Mouse (Mus musculus) stomach, postnatal 0 days (tissue): Measurements from ENCODE around the gene Actg1. TPM values are rescaled to one million over a fixed set of nuclear protein-coding genes. Genes with fewer than 3 reads are reported as not detected.
"Not testable (repeated sequence)": the region's sequence is repeated elsewhere in the genome, so short reads cannot be mapped to it uniquely, and the experiment has no call there.

Experiments used
- ATAC-seq: fragments of 200-750 bp; cut with Nextera tagmentation; 2 replicates; pipeline ENCODE4 v1.8.0; 2017; ENCODE audit not compliant: low FRiP score, low TSS enrichment
- DNase-seq: peaks from one replicate; pipeline ENCODE4 v3.0.0-alpha.2; 2016; ENCODE audit warnings: low spot score
- H3K27ac ChIP-seq: fragments of 300-500 bp; sonication (generic); replicated peaks from 2 replicates; pipeline ENCODE4 v1.5.1; 2014; ENCODE audit warnings: mild to moderate bottlenecking, control low read depth
- H3K27me3 ChIP-seq: fragments of 300-500 bp; sonication (generic); 2 replicates; pipeline ENCODE4 v1.6.1; 2014; ENCODE audit warnings: low read length; ENCODE audit not compliant: control insufficient read depth, insufficient read depth
- H3K36me3 ChIP-seq: fragments of 300-500 bp; sonication (generic); 2 replicates; pipeline ENCODE4 v1.6.1; 2014; ENCODE audit warnings: low read length, mixed read lengths; ENCODE audit not compliant: control insufficient read depth, insufficient read depth
- H3K4me1 ChIP-seq: fragments of 300-500 bp; sonication (generic); replicated peaks from 2 replicates; pipeline ENCODE4 v1.6.1; 2014; ENCODE audit warnings: antibody characterized with exemption; ENCODE audit not compliant: control insufficient read depth, insufficient read depth
- H3K4me2 ChIP-seq: fragments of 300-500 bp; sonication (generic); replicated peaks from 2 replicates; pipeline ENCODE4 v1.6.1; 2014; ENCODE audit warnings: low read depth, mild to moderate bottlenecking, control low read depth, moderate library complexity
- H3K4me3 ChIP-seq: fragments of 300-500 bp; sonication (generic); 2 replicates; pipeline ENCODE4 v1.5.1; 2014; ENCODE audit warnings: low read depth, low read length, control low read depth
- H3K9ac ChIP-seq: fragments of 300-500 bp; sonication (generic); 2 replicates; pipeline ENCODE4 v1.6.1; 2014; ENCODE audit warnings: mild to moderate bottlenecking, low read length, control low read depth, mixed read lengths
- H3K9me3 ChIP-seq: fragments of 300-500 bp; sonication (generic); 2 replicates; pipeline ENCODE4 v1.6.1; 2016; ENCODE audit warnings: low read length; ENCODE audit not compliant: control insufficient read depth
- CTCF ChIP-seq: IDR thresholded peaks from 2 replicates; pipeline ENCODE4 v1.5.1; 2016; ENCODE audit warnings: antibody characterized with exemption, low read depth, mild to moderate bottlenecking, moderate library complexity
- EP300 ChIP-seq: optimal IDR thresholded peaks from 2 replicates; pipeline ENCODE3; 2016; ENCODE audit warnings: antibody characterized with exemption
- WGBS: fragments of 180-500 bp; shearing (Covaris S2); extraction: QIAGEN DNeasy Blood & Tissue Kit; methylation state at CpG from one replicate; pipeline ENCODE4 v1.1.7; 2014; 5-methylcytosine and 5-hydroxymethylcytosine counted together
- polyA plus RNA-seq: library from polyadenylated mRNA; unstranded; fragments of >200 nt; fragmentation: Nextera tagmentation; extraction: Ambion mirVana; gene quantifications from 2 replicates; pipeline ENCODE4 v1.2.1, GENCODE M21; 2015

Gene Actg1
- polyA plus RNA-seq, 1 experiment from 2014 or later, result 2,268 TPM

DNA sequence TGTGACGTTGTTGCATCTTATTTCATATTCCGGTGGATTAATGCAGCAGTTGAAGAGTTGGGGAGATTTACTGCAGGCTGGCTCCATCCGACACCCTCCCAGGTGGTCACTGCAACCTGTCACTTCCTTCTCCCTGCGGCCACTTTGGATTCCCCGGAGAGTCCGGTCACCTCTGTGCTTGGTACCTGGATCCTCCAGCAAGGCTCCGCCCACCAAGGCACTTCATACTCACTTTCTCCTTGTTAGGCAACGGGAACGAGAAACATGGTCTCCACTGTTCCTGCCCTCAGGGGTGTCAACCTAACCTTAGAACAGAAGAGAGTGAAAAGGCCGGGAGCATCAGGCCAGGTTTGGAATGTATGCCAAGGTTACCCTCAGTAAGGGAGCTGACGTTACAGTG lies 2.4 kb upstream of the Actg1 start:
- H3K4me3 ChIP-seq, result peak overlapping the region; percentile 99; the same call in 1 of the 2 replicates
- H3K4me1 ChIP-seq, result peaks cover 11% of the 10 kb centered on the region; the same call in 1 of the 2 replicates
- H3K27me3 ChIP-seq, result no peaks in the 10 kb centered on the region
- TF ChIP-seq EP300 (no peak), CTCF (no peak)
- H3K9ac ChIP-seq, result peak overlapping the region; percentile 100; the same call in 1 of the 2 replicates
- H3K27ac ChIP-seq, result peak overlapping the region; percentile 100
- peak; percentile 80 for DNase-seq
- peak; percentile 13; the same call in 1 of the 2 replicates for ATAC-seq
- no peaks in the 10 kb centered on the region for H3K36me3 ChIP-seq
- H3K4me2 ChIP-seq, result peak overlapping the region; percentile 84
- WGBS, result 8% methylated on average over 11 of the region's 11 CpGs
- H3K9me3 ChIP-seq, result no peaks in the 10 kb centered on the region

- peak overlapping the region; percentile 84 for H3K4me2 ChIP-seq
- DNase-seq, result peak; percentile 95
- peak; percentile 46 for TF ChIP-seq CTCF
- no peak for TF ChIP-seq EP300
- peaks cover 3% of the 10 kb centered on the region for H3K36me3 ChIP-seq
- no peaks in the 10 kb centered on the region for H3K27me3 ChIP-seq
- peak overlapping the region; percentile 100 for H3K27ac ChIP-seq
- peaks cover 11% of the 10 kb centered on the region for H3K4me1 ChIP-seq
- peak overlapping the region; percentile 99 for H3K4me3 ChIP-seq
- WGBS, result 2% methylated on average over 58 of the region's 68 CpGs
- no peaks in the 10 kb centered on the region for H3K9me3 ChIP-seq
- peak; percentile 76 for ATAC-seq
- H3K9ac ChIP-seq, result peak overlapping the region; percentile 100
Observed at GRCm38 (mm10) chr11:120349986-120350702, 1.8 kb upstream of the Actg1 start.

DNA sequence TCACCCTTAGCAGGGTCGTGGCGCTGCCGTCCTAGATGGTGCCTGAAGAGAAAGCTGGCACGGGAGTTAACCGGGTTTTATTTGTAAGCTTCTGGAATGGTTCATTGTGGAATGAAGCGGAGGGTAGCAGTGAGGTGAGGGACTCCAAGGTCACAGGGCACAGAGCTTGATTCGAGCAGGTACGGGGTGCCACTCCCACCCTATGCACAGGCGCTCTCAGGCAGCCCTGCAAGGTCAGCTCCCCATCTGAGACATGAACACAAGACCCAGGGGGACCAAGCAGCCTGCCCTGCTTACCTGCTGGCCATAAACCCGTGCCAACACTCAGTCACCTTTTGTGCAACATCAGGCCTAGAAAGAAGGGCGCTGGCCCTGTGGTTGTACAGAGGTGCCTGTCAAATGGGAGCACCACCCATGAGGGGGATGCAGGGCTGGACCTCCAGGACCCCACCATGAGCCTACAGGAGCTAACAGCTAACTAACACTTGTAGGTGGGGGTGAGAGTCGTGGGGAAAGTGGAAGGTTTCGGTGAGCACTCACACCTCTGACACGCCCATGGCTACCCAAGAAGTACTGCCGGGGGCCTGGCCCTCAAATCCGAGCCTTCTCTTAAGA lies 1.1 kb upstream of the Actg1 start:
- DNase-seq, result no peak
- Histone ChIP-seq H3K27ac (peak overlapping the region; percentile 100), H3K4me3 (peak overlapping the region; percentile 99), H3K9ac (peak overlapping the region; percentile 100), H3K36me3 (peaks cover 5% of the 10 kb centered on the region), H3K9me3 (no peaks in the 10 kb centered on the region), H3K4me1 (peaks cover 11% of the 10 kb centered on the region), H3K27me3 (no peaks in the 10 kb centered on the region), H3K4me2 (peak overlapping the region; percentile 84)
- peak; percentile 5 for ATAC-seq
- TF ChIP-seq EP300, result no peak
- 3% methylated on average over 16 of the region's 16 CpGs for WGBS

GRCm38 (mm10) chr11:120348684-120349370 lies 485 bp upstream of the Actg1 start:
- Histone ChIP-seq H3K4me1 (peaks cover 8% of the 10 kb centered on the region), H3K4me3 (peak overlapping the region; percentile 99), H3K4me2 (peak overlapping the region; percentile 84), H3K9me3 (no peaks in the 10 kb centered on the region), H3K27ac (peak overlapping the region; percentile 100), H3K27me3 (no peaks in the 10 kb centered on the region), H3K9ac (peak overlapping the region; percentile 100), H3K36me3 (peaks cover 5% of the 10 kb centered on the region)
- no peak for DNase-seq
- no peak; the same call in 1 of the 2 replicates for ATAC-seq
- no peak for TF ChIP-seq EP300
- no peak for TF ChIP-seq CTCF
- 6% methylated on average over 22 of the region's 53 CpGs for WGBS

- peak; percentile 37 for DNase-seq
- Histone ChIP-seq H3K9me3 (no peaks in the 10 kb centered on the region), H3K36me3 (peaks cover 5% of the 10 kb centered on the region), H3K4me2 (peak overlapping the region; percentile 84), H3K4me3 (peak overlapping the region; percentile 99), H3K27me3 (no peaks in the 10 kb centered on the region), H3K4me1 (no peaks in the 10 kb centered on the region; the same call in none of the 2 replicates), H3K27ac (peak overlapping the region; percentile 100), H3K9ac (peak overlapping the region; percentile 100)
- whole genome bisulfite sequencing, result 3% methylated on average over 10 of the region's 10 CpGs
- TF ChIP-seq CTCF, result no peak
- no peak for TF ChIP-seq EP300
- ATAC-seq, result no peak
Observed at GRCm38 (mm10) chr11:120347301-120347700, 1.0 kb downstream of the Actg1 start.

- ATAC-seq, H3K36me3 ChIP-seq, H3K4me1 ChIP-seq, H3K9me3 ChIP-seq, H3K27me3 ChIP-seq: not testable (repeated sequence)
- peak overlapping the region; percentile 58 for H3K4me2 ChIP-seq
- peak overlapping the region; percentile 61 for H3K9ac ChIP-seq
- peak; percentile 15 for DNase-seq
- peak overlapping the region; percentile 48 for H3K4me3 ChIP-seq
- H3K27ac ChIP-seq, result peak overlapping the region; percentile 49; the same call in 1 of the 2 replicates
- WGBS, result 14% methylated on average over 8 of the region's 13 CpGs
Observed at GRCm38 (mm10) chr11:120346383-120347034, 1.8 kb downstream of the Actg1 start.
